Mouse (Mus musculus) testis, adult 10 weeks (tissue): Measurements from ENCODE around the gene Olfr1051. TPM values are rescaled to one million over a fixed set of nuclear protein-coding genes. Genes with fewer than 3 reads are reported as not detected.

Source experiments
- polyA plus RNA-seq: library from polyadenylated mRNA; stranded (reverse); fragments of 350-450 nt; fragmentation: Illumina TruSeq; extraction: RNeasy Lipid Tissue Mini Kit (QIAGEN cat#74804); gene quantifications from one replicate; pipeline ENCODE4 v1.2.3, GENCODE M21; 2014; ENCODE audit warnings: low read depth, low replicate concordance

The Olfr1051 gene
- polyA plus RNA-seq, result not detected

DNA sequence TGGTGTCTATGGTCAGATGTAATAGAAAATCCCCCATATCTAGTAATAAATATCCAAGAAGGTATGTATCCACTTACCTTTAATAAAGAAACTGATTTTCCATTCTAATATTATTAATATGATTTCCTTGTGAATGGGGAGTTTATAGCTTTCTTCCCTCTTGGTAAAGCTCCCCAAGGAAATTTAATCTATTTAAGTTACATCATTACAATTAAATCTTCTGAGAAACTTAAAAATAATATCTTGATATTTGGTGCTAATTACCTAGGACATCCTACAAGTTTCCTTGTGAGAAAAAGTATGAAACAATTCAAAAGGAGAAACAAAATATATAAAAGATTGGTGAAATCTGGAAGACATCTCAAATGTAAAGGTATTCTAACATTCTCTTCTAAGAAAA lies at the start of gene Olfr1051:
Gene Olfr1051 (minus strand): TSS at position 101 of the 400 bp plus-strand sequence.

DNA sequence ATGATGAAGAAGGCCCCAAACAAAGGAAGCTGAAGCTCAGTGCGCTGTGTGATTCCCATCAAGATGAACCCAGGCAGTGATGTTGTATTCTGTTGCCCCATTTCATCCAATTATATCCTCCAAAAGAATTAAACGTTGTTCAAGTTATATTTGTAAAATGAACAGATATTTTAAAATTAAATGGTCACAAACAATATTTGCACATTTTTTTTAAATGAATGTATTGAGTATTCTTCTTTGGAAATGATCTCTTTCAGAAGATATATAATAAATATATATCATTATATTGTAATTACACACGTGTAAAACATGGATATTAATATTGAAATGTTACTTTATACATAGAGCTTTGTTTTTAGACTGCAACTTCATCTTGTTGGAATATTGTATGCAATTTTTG lies 36.3 kb upstream of the Olfr1051 start, which contains the start of gene Olfr1053:
Gene Olfr1053 (minus strand): TSS at position 101 of the 400 bp plus-strand sequence.

DNA sequence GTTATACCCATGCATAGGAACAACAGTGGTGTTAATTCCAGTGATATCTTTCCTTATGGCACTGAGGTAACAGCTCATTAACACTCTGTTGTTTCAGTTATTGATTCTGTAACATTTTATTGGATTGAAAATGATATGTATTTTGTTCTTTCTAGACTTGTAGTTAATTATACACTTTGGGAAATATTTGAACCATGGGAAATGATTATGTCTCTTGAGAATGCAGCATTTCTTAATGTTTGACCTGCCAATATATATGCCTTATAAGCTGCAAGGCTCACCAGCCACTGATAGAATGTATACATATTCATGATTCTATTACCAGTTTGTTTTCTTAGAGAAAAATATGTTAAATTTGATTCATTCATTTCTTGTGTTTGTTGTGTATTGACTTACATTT lies 13.3 kb upstream of the Olfr1051 start, which contains the start of gene Olfr1052:
Gene Olfr1052 (plus strand): TSS at position 301 of the 400 bp plus-strand sequence.

DNA sequence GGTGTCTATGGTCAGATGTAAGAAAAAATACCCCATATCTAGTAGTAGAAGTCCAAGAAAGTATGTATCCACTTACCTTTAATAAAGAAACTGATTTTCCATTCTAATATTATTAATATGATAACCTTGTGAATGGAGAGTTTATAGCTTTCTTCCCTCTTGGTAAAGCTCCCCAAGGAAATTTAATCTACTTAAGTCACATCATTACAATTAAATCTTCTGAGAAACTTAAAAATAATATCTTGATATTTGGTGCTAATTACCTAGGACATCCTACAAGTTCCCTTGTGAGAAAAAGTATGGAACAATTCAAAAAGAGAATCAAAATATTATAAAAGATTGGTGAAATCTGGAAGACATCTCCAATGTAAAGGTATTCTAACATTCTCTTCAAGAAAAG lies 20.7 kb downstream of the Olfr1051 start, which contains the start of gene Olfr1049:
Gene Olfr1049 (minus strand): TSS at position 101 of the 400 bp plus-strand sequence.

DNA sequence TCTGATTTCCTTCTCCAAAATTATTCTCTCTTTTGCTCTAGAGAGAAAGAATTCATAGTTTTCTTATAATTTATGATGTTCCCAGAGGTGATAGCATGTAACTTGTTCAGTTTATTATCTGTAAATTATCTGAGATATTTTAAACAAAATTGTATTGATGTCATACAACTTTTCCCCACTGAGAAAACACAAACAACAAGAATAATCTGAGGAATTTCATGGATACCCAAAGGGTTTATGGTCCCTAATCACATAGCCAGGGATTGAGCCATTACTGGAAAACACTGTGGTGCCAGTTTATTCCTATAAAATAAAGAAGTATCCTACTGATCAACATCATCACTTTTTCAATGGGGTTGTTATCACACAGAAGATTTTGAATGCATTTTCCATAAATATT lies 38.7 kb downstream of the Olfr1051 start, which contains the start of gene Olfr1048:
Gene Olfr1048 (minus strand): TSS at position 101 of the 400 bp plus-strand sequence.

DNA sequence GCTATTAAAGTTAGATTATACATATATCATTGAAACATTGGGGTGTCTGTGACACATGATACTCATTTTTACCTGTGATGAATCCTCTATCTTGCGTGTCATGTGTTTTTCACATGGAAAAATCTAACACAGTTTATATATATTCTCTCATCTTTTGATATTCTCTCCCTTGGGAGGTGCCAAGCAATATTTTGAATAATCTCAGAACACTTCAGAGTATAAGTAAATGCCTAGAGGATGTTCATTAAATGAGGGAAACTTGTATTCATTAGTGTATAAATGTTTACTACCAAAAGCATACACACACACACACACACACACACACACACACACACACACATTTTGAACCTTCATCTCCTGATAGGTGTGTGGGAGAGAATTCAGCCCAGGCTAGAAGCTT lies 47.6 kb downstream of the Olfr1051 start, which contains the start of gene Olfr1047:
Gene Olfr1047 (minus strand): TSS at position 101 of the 400 bp plus-strand sequence.

Other genes with a start within 250 kb of the Olfr1051 start
- gene Olfr1034, start 233.2 kb downstream of the Olfr1051 start, polyA plus RNA-seq, result 0.11 TPM
- not detected for gene Olfr1036, start 205.1 kb downstream of the Olfr1051 start, polyA plus RNA-seq
- 0.15 TPM for gene Olfr1037, start 191.7 kb downstream of the Olfr1051 start, polyA plus RNA-seq
- gene Olfr1039, start 143.2 kb downstream of the Olfr1051 start, polyA plus RNA-seq, result not detected
- not detected for gene Olfr1040, start 132.4 kb downstream of the Olfr1051 start, polyA plus RNA-seq
- gene Olfr1042, start 117.2 kb downstream of the Olfr1051 start, polyA plus RNA-seq, result not detected
- gene Olfr1043, start 111.6 kb downstream of the Olfr1051 start, polyA plus RNA-seq, result not detected
- gene Olfr1044, start 101.3 kb downstream of the Olfr1051 start, polyA plus RNA-seq, result not detected
- not detected for gene Olfr52, start 93.4 kb downstream of the Olfr1051 start, polyA plus RNA-seq
- gene Olfr1045, start 76.1 kb downstream of the Olfr1051 start, polyA plus RNA-seq, result not detected
- gene Olfr1046, start 59.8 kb downstream of the Olfr1051 start, polyA plus RNA-seq, result not detected
- gene Olfr1047, start 47.7 kb downstream of the Olfr1051 start, polyA plus RNA-seq, result not detected
- not detected for gene Olfr1048, start 38.8 kb downstream of the Olfr1051 start, polyA plus RNA-seq
- not detected for gene Olfr1049, start 20.8 kb downstream of the Olfr1051 start, polyA plus RNA-seq
- not detected for gene Olfr1052, start 13.4 kb upstream of the Olfr1051 start, polyA plus RNA-seq
- not detected for gene Olfr1053, start 36.2 kb upstream of the Olfr1051 start, polyA plus RNA-seq
- gene Olfr1054, start 56.3 kb upstream of the Olfr1051 start, polyA plus RNA-seq, result not detected
- gene Olfr1055, start 71.2 kb upstream of the Olfr1051 start, polyA plus RNA-seq, result not detected
- gene Olfr1056, start 83.4 kb upstream of the Olfr1051 start, polyA plus RNA-seq, result not detected
- gene Olfr1057, start 99.3 kb upstream of the Olfr1051 start, polyA plus RNA-seq, result not detected
- gene Olfr1058, start 109.5 kb upstream of the Olfr1051 start, polyA plus RNA-seq, result not detected
- not detected for gene Olfr1061, start 135.0 kb upstream of the Olfr1051 start, polyA plus RNA-seq
- gene Olfr1062, start 147.7 kb upstream of the Olfr1051 start, polyA plus RNA-seq, result not detected
- gene Olfr1065, start 171.5 kb upstream of the Olfr1051 start, polyA plus RNA-seq, result not detected
- gene Olfr1066, start 177.2 kb upstream of the Olfr1051 start, polyA plus RNA-seq, result not detected
- gene Olfr228, start 208.3 kb upstream of the Olfr1051 start, polyA plus RNA-seq, result not detected
- not detected for gene Olfr1076, start 229.4 kb upstream of the Olfr1051 start, polyA plus RNA-seq